Mouse (Mus musculus) limb, embryonic 15.5 days (tissue): ENCODE results near the gene Eml1. TPM values are rescaled to one million over a fixed set of nuclear protein-coding genes. Genes with fewer than 3 reads are reported as not detected.
"Not testable (repeated sequence)": the region's sequence is repeated elsewhere in the genome, so short reads cannot be mapped to it uniquely, and the experiment has no call there.

Source experiments
- ATAC-seq: fragments of 200-750 bp; cut with Nextera tagmentation; 2 replicates; pipeline ENCODE4 v1.8.0; 2017; ENCODE audit warnings: low read depth, moderate TSS enrichment; ENCODE audit not compliant: insufficient number of reproducible peaks, low FRiP score, low TSS enrichment
- H3K27ac ChIP-seq: fragments of 300-500 bp; sonication (generic); 2 replicates; pipeline ENCODE4 v1.5.1; 2015; ENCODE audit warnings: moderate library complexity, mild to moderate bottlenecking, inconsistent platforms
- H3K27me3 ChIP-seq: fragments of 300-500 bp; sonication (generic); 2 replicates; pipeline ENCODE4 v1.6.1; 2015; ENCODE audit warnings: inconsistent platforms
- H3K36me3 ChIP-seq: fragments of 300-500 bp; sonication (generic); 2 replicates; pipeline ENCODE4 v1.6.1; 2015; ENCODE audit warnings: inconsistent platforms
- H3K4me1 ChIP-seq: fragments of 300-500 bp; sonication (generic); 2 replicates; pipeline ENCODE4 v1.6.1; 2015; ENCODE audit warnings: inconsistent platforms
- H3K4me2 ChIP-seq: fragments of 300-500 bp; sonication (generic); 2 replicates; pipeline ENCODE4 v1.6.1; 2015; ENCODE audit warnings: mild to moderate bottlenecking, inconsistent platforms
- H3K4me3 ChIP-seq: fragments of 300-500 bp; sonication (generic); 2 replicates; pipeline ENCODE4 v1.5.1; 2015; ENCODE audit warnings: mild to moderate bottlenecking, inconsistent platforms
- H3K9ac ChIP-seq: fragments of 300-500 bp; sonication (generic); 2 replicates; pipeline ENCODE4 v1.6.1; 2015; ENCODE audit warnings: inconsistent platforms
- H3K9me3 ChIP-seq: fragments of 300-500 bp; sonication (generic); 2 replicates; pipeline ENCODE4 v1.6.1; 2016; ENCODE audit warnings: inconsistent platforms
- WGBS: fragments of 180-500 bp; shearing (Covaris S2); methylation state at CpG from one replicate; pipeline ENCODE4 v1.1.7; 2015; 5-methylcytosine and 5-hydroxymethylcytosine counted together
- polyA plus RNA-seq: library from polyadenylated mRNA; unstranded; fragments of >200 nt; fragmentation: Nextera tagmentation; extraction: Ambion mirVana; gene quantifications from 2 replicates; pipeline ENCODE4 v1.2.1, GENCODE M21; 2015

The Eml1 gene
- polyA plus RNA-seq, 1 experiment from 2014 or later, result 46.0 TPM

DNA sequence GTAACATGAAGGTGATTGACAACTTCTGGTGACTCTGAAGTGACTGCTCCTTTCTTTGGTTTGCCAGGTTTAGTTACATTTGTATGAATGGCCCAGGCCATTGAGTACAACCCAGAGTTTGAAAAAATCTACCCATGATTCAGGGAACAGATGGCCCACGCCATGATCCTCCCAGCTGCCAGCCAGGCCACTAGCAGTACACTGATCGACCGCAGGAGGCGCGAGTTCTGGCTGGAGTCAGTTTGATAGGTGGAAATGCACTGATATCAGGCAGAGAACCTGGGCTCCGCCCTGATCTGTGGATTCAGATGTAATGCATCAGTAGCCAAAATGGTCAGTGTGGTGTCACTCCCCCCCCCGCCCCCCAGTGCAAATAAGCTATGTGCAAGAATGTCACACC lies 120.2 kb downstream of the Eml1 start:
- no peaks in the 10 kb centered on the region for H3K9me3 ChIP-seq
- H3K4me3 ChIP-seq, result no peak overlapping the region
- H3K27me3 ChIP-seq, result no peaks in the 10 kb centered on the region
- 58% methylated on average over 7 of the region's 7 CpGs for WGBS
- H3K4me2 ChIP-seq, result no peak overlapping the region
- no peak overlapping the region for H3K9ac ChIP-seq
- peaks cover 29% of the 10 kb centered on the region for H3K4me1 ChIP-seq
- no peaks in the 10 kb centered on the region for H3K36me3 ChIP-seq
- ATAC-seq, result no peak
- no peak overlapping the region for H3K27ac ChIP-seq

DNA sequence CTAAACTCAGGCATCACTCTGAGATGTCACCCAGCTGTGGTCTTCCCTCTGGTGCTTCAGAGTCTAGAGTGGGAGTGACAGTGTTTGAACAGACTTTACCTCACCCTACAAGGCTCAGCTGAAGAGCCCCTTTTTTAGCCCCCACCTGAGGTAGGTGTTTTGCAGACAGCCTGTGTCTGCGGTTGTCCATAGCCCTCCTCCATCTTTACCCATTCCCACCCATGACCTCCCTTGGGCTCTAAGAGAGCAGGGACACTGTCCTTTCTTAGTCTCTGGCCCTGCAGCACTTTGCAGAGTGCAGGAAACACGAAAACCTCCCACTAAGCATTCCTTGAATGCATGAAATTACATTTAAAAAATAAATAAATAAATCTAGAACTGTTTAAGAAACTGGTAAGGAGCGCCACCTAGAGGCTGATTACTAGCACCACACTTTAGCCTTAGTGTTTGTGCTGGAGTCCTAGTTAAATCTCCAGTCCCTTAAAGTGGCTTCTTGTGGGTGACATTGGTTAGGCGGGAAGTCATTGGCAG lies 123.3 kb downstream of the Eml1 start:
- Histone ChIP-seq H3K36me3 (no peaks in the 10 kb centered on the region), H3K9me3 (no peaks in the 10 kb centered on the region), H3K27ac (no peak overlapping the region), H3K4me2 (no peak overlapping the region), H3K4me1 (peaks cover 30% of the 10 kb centered on the region), H3K27me3 (no peaks in the 10 kb centered on the region), H3K9ac (no peak overlapping the region), H3K4me3 (no peak overlapping the region)
- ATAC-seq, result peak; percentile 15; the same call in 1 of the 2 replicates
- WGBS, result 12% methylated on average over 4 of the region's 4 CpGs

DNA sequence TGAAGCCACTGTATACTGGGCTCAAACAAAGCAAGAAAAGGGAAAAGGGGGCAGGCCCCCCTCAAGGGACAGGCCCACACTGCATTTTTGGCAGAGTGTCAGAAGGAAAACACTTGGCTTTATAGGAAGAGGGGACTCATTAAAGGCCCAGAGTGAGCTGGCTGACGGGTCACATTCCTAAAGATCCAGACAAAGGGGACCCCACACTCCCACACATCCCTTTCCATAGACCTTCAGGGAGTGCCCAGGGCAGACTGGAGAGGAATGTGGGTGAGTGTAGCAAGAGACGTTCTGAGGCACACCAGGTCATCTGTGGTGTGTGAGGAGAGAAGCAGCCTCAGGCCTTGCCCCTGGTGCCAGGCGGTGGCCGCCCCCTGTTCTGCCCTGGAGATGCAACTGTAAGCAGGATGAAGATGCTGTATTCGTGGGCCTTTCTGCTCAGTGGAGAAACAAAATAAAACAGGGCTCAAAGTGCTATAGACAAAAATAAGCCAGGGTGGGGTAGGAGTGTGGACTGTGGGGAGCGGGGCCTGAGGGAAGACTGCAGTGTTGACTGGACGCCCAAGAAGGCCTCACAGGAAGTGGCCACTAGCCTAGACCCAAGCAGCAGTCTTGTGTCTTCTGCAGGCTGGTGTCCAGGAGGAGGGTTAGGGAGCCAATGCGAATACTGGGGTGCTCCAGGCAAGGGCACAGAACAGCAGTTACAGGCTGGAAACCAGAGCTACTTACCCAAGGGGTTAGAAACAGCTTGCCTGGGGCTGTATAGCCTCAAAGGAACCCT lies 124.9 kb downstream of the Eml1 start:
- no peaks in the 10 kb centered on the region for H3K36me3 ChIP-seq
- 63% methylated on average over 8 of the region's 8 CpGs for WGBS
- no peak overlapping the region for H3K4me3 ChIP-seq
- H3K27ac ChIP-seq, result peak overlapping the region; percentile 33; the same call in 1 of the 2 replicates
- H3K4me1 ChIP-seq, result peaks cover 25% of the 10 kb centered on the region
- H3K9me3 ChIP-seq, result no peaks in the 10 kb centered on the region
- no peaks in the 10 kb centered on the region for H3K27me3 ChIP-seq
- no peak for ATAC-seq
- H3K9ac ChIP-seq, result no peak overlapping the region
- no peak overlapping the region for H3K4me2 ChIP-seq

DNA sequence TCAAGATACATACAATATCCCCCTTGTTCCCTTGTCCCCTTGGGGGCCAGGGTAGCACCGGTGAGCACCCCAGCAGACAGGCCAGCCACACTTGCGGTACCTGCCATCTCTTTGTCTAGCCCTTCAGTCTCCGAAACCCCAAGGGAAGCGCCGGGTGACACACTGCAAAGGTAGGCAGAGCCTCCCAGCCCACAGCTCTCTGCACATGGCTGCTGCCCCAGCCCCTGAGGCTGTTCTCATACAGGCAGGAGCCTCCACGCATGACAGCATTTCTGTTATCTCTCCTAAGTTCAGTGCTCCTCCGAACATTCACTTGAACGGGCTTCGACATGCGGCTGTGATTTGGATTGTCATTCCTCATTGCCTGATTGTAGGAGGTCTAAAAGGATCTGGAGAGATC lies 132.3 kb downstream of the Eml1 start:
- Histone ChIP-seq H3K9ac (no peak overlapping the region), H3K4me1 (peaks cover 3% of the 10 kb centered on the region; the same call in 1 of the 2 replicates), H3K27me3 (no peaks in the 10 kb centered on the region), H3K36me3 (no peaks in the 10 kb centered on the region), H3K9me3 (no peaks in the 10 kb centered on the region), H3K4me3 (no peak overlapping the region), H3K27ac (no peak overlapping the region), H3K4me2 (no peak overlapping the region)
- 61% methylated on average over 10 of the region's 10 CpGs for WGBS
- ATAC-seq, result no peak

DNA sequence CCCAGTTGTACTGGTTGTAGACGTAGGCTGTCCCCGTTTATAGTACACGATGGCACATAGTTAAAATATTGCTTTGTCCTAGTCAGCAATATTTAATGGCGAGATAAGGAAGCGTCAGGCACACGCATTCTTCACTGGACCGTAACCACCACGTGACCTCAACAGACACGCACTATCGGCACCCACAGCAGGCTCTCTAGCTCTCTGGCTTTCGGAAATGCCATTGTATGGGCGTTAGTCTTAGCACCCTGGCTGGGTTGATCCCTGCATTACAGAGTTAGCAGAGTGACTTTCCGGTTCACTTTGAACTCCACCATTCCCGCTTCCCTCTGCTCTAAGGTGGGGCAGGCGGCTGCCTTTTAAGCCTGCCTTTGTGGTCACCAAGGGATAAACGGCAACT lies 132.8 kb downstream of the Eml1 start:
- 57% methylated on average over 16 of the region's 16 CpGs for WGBS
- Histone ChIP-seq H3K9ac (no peak overlapping the region), H3K27me3 (no peaks in the 10 kb centered on the region), H3K9me3 (no peaks in the 10 kb centered on the region), H3K4me2 (no peak overlapping the region), H3K4me3 (no peak overlapping the region), H3K4me1 (peaks cover 3% of the 10 kb centered on the region; the same call in 1 of the 2 replicates), H3K36me3 (no peaks in the 10 kb centered on the region), H3K27ac (no peak overlapping the region)
- ATAC-seq, result no peak

DNA sequence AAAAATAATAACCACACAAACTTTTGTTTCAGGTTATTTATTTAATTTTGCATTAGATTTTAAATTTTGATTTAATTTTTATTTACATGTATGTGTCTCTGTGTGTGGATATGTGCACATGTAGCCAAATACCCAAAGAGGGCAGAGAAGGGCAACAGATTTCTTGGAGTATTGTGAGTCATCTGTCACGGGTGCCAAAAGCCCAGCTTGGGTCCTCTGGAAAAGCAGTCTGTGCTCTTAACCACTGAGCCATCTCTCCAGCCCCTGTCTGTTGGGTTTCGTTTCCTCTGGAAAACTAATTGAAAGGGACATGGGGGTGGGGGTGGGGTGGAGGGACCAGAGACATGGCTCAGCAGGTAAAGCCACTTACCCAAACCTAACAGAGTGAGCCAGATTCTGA lies 135.1 kb downstream of the Eml1 start:
- ATAC-seq, result no peak
- Histone ChIP-seq H3K27me3 (no peaks in the 10 kb centered on the region), H3K27ac (no peak overlapping the region), H3K9ac (no peak overlapping the region), H3K4me3 (no peak overlapping the region), H3K4me1 (peaks cover 3% of the 10 kb centered on the region; the same call in 1 of the 2 replicates), H3K4me2 (no peak overlapping the region), H3K36me3 (no peaks in the 10 kb centered on the region), H3K9me3 (no peaks in the 10 kb centered on the region)
- 73% methylated on average over 2 of the region's 2 CpGs for WGBS

DNA sequence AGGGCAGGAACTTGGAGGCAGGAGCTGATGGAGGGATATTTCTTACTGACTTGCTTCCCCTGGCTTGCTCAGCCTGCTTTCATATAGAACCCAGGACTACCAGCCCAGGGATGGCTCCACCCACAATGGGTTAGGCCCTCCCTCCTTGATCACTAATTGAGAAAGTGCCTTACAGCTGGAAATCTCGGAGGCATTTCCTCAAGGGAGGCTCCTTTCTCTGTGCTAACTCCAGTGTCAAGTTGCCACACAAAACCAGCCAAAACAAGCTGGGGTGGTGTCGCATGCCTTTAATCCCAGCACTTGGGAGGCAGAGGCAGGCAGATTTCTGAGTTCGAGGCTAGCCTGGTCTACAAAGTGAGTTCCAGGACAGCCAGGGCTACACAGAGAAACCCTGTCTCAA lies 136.3 kb downstream of the Eml1 start:
- not testable (repeated sequence) for H3K4me1 ChIP-seq, H3K27me3 ChIP-seq, ATAC-seq, H3K4me2 ChIP-seq, H3K9me3 ChIP-seq, H3K9ac ChIP-seq, H3K36me3 ChIP-seq, H3K27ac ChIP-seq, H3K4me3 ChIP-seq
- 74% methylated on average over 3 of the region's 3 CpGs for WGBS

DNA sequence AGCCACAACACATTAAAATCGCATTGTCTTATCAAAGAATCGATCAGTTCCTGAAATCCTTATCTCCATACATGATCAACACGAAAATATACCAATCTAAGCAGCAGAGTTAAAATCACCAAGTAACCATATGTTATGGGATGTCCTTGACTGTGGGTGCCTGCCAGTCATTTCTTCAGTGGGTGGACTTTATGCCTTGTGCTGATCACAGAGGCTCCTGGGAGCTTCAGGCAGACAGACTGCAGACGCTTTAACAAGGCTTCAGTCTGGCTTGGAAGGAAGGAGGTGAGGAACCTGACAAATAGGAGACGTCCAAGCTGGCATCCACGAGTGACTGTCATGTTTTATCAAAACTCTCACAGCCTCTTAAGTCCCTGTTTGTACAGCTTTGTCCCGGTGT lies 139.8 kb downstream of the Eml1 start:
- H3K4me2 ChIP-seq, result no peak overlapping the region
- 71% methylated on average over 7 of the region's 7 CpGs for WGBS
- no peaks in the 10 kb centered on the region for H3K9me3 ChIP-seq
- no peaks in the 10 kb centered on the region for H3K27me3 ChIP-seq
- no peak overlapping the region for H3K4me3 ChIP-seq
- H3K36me3 ChIP-seq, result peaks cover 11% of the 10 kb centered on the region; the same call in 1 of the 2 replicates
- no peak overlapping the region for H3K27ac ChIP-seq
- H3K4me1 ChIP-seq, result no peaks in the 10 kb centered on the region
- H3K9ac ChIP-seq, result no peak overlapping the region
- ATAC-seq, result no peak

DNA sequence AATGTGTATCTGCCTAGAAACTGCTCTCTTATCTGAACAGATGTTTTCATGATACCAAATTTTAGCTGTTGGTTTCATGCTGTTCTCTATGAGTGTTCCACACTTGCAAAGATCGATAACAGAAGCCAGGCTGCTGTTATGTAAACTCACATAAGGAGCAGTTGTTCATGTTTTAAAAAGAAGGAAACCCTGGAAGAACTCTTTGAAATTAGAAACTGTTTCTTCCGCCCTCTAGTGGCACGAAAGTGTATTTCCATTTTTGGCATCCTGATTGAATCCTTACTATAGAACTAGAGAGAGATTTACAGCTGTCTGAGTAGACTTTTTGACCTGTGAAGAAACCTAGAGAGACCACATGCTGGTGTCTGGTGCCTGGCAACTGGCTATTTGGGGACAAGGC lies 140.3 kb downstream of the Eml1 start:
- no peaks in the 10 kb centered on the region for H3K4me1 ChIP-seq
- H3K9me3 ChIP-seq, result no peaks in the 10 kb centered on the region
- no peak for ATAC-seq
- H3K27ac ChIP-seq, result no peak overlapping the region
- no peak overlapping the region for H3K4me2 ChIP-seq
- H3K36me3 ChIP-seq, result peaks cover 13% of the 10 kb centered on the region
- H3K9ac ChIP-seq, result no peak overlapping the region
- H3K4me3 ChIP-seq, result no peak overlapping the region
- no peaks in the 10 kb centered on the region for H3K27me3 ChIP-seq
- WGBS, result 6% methylated on average over 3 of the region's 3 CpGs

DNA sequence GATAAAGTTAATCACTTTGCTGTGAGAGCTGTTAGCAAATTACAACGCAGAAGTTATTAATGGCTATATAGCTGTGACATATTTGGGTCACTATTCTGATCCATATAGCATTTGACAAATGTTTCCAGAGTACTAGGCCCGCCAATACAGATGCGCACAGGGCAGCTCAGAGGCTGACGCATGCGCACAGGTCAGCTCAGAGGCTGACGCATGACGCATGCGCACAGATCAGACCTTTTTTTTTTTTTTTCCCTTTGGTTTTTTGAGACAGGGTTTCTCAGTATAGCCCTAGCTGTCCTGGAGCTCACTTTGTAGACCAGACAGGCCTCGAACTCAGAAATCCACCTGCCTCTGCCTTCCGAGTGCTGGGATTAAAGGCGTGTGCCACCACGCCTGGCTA lies 144.7 kb downstream of the Eml1 start:
- WGBS, result 92% methylated on average over 12 of the region's 12 CpGs
- Histone ChIP-seq H3K36me3 (peaks cover 14% of the 10 kb centered on the region), H3K4me1 (no peaks in the 10 kb centered on the region), H3K27me3 (no peaks in the 10 kb centered on the region), H3K4me2 (no peak overlapping the region), H3K9me3 (no peaks in the 10 kb centered on the region), H3K9ac (no peak overlapping the region), H3K27ac (no peak overlapping the region), H3K4me3 (no peak overlapping the region)
- no peak for ATAC-seq

DNA sequence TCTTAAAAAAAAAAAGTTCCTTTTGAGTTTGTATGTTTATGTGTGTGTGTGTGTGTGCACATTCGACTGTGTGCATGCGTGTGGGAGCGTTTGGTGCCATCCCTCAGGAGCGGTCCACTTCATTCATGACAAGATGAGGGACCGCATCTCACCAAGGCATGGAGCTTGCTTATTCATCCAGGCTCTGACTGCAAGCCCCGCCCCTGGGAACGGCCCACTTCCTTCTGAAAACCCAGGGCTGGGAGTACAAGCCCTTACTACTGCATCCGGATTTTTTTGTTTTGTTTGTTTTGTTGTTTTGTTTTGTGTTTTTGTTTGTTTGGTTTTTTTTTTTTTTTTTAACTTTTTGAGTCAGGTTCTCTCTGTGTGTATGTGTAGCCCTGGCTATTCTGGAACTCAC lies 148.6 kb downstream of the Eml1 start:
- no peak overlapping the region for H3K4me2 ChIP-seq
- H3K9ac ChIP-seq, result no peak overlapping the region
- no peak overlapping the region for H3K27ac ChIP-seq
- no peak for ATAC-seq
- H3K36me3 ChIP-seq, result peaks cover 37% of the 10 kb centered on the region
- WGBS, result 63% methylated on average over 8 of the region's 8 CpGs
- H3K4me1 ChIP-seq, result no peaks in the 10 kb centered on the region
- no peaks in the 10 kb centered on the region for H3K9me3 ChIP-seq
- no peaks in the 10 kb centered on the region for H3K27me3 ChIP-seq
- H3K4me3 ChIP-seq, result no peak overlapping the region

DNA sequence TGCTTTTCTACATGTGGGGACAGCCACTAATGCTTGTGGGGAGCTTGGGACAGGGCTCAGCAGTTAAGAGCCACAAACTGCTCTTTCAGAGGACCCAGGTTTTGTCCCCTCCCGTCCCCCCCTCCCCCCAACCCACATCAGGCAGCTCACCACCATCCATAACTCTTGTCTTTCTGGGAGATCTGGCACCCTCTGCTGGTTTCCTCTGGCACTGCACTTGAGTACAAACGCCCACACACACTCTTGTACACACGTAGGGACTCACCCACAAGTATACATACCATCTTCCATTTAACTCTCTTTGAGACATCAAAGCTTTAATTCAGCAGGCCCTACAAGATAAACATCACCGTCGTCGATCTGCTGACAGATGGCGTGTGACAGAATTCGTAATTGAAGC lies 158.5 kb downstream of the Eml1 start:
- H3K36me3 ChIP-seq, result peaks cover 19% of the 10 kb centered on the region; the same call in 1 of the 2 replicates
- H3K9me3 ChIP-seq, result no peaks in the 10 kb centered on the region
- H3K27ac ChIP-seq, result no peak overlapping the region
- 45% methylated on average over 8 of the region's 8 CpGs for WGBS
- no peak overlapping the region for H3K9ac ChIP-seq
- H3K27me3 ChIP-seq, result no peaks in the 10 kb centered on the region
- no peaks in the 10 kb centered on the region for H3K4me1 ChIP-seq
- H3K4me2 ChIP-seq, result no peak overlapping the region
- ATAC-seq, result no peak
- no peak overlapping the region for H3K4me3 ChIP-seq
